Mouse (Mus musculus): ENCODE measurements around the gene Neu3. TPM values are rescaled to one million over a fixed set of nuclear protein-coding genes. Genes with fewer than 3 reads are reported as not detected.

Neu3 gene
- polyA plus RNA-seq, 1 experiment from 2014 or later = 1.8 TPM

- H3K27me3 ChIP-seq (ENCODE audit: control insufficient read depth, insufficient read depth, low read length) = no peaks in the 10 kb centered on the region
- H3K4me3 ChIP-seq (replicated peaks; ENCODE audit: low read depth, low read length) = no peak overlapping the region
- DNase-seq = no peak
- 82% methylated on average over 5 of the region's 5 CpGs for WGBS
- H3K27ac ChIP-seq (replicated peaks; ENCODE audit: low read depth, low read length) = no peak overlapping the region
- ATAC-seq (ENCODE audit: low FRiP score, low TSS enrichment) = no peak
- no peaks in the 10 kb centered on the region for H3K9me3 ChIP-seq (ENCODE audit: control insufficient read depth, low read length)
- H3K9ac ChIP-seq (replicated peaks; ENCODE audit: low read length) = no peak overlapping the region
- H3K4me2 ChIP-seq (ENCODE audit: low read length) = no peak overlapping the region
- H3K4me1 ChIP-seq (ENCODE audit: control insufficient read depth, insufficient read depth, low read length) = no peaks in the 10 kb centered on the region
- H3K36me3 ChIP-seq (ENCODE audit: control insufficient read depth, insufficient read depth, low read length) = no peaks in the 10 kb centered on the region
Measured at GRCm38 (mm10) chr7:99781385-99781784, 46.8 kb downstream of the Neu3 start.

DNA sequence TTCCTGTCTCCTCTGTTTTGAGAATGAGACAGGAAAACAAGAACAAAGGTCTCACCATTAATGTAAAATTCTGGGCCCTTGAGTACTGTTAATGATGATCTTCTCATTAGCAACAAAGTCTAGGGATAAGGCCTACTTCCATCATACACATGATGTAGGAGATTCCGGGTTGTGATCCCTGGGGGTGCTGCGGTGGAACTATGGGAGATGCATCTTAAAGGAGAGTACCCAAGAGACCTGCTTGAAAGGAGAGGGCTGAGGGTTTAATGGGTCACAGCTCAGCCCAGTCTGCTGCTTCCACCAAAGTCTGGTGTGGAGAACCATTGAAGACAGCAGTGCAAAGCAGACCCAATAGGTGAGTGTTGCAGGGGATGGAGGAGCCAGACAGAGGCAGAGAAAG, 65.0 kb downstream of the Neu3 start, which contains the start of gene Olfr521:
Olfr521 (plus strand) TSS at position 301 of the 400 bp plus-strand sequence.
- DNase-seq = no peak
- H3K9me3 ChIP-seq (ENCODE audit: control insufficient read depth, low read length) = peaks cover 9% of the 10 kb centered on the region; the same call in 1 of the 2 replicates
- H3K4me3 ChIP-seq (replicated peaks; ENCODE audit: low read depth, low read length) = no peak within 1 kb of the TSS
- no peak within 1 kb of the TSS for H3K27ac ChIP-seq (replicated peaks; ENCODE audit: low read depth, low read length)
- no peaks in the 10 kb centered on the region for H3K4me1 ChIP-seq (ENCODE audit: control insufficient read depth, insufficient read depth, low read length)
- no peaks in the 10 kb centered on the region for H3K27me3 ChIP-seq (ENCODE audit: control insufficient read depth, insufficient read depth, low read length)
- no peak within 1 kb of the TSS for H3K9ac ChIP-seq (replicated peaks; ENCODE audit: low read length)
- ATAC-seq (ENCODE audit: low FRiP score, low TSS enrichment) = no peak
- no peaks in the 10 kb centered on the region for H3K36me3 ChIP-seq (ENCODE audit: control insufficient read depth, insufficient read depth, low read length)
- 92% methylated on average over 2 of the region's 2 CpGs for WGBS
- no peak within 1 kb of the TSS for H3K4me2 ChIP-seq (ENCODE audit: low read length)

Other genes with a start within 250 kb of the Neu3 start
- gene Tpbgl, start 201.3 kb downstream of the Neu3 start, polyA plus RNA-seq (2014; fragmentation: Nextera tagmentation; extraction: Ambion mirVana) = 1.2 and 1.6 TPM in 2 replicates
- gene Slco2b1, start 117.1 kb downstream of the Neu3 start, polyA plus RNA-seq (2014; fragmentation: Nextera tagmentation; extraction: Ambion mirVana) = 2.5 and 4.7 TPM in 2 replicates
- gene Olfr520, start 98.1 kb downstream of the Neu3 start, polyA plus RNA-seq (2014; fragmentation: Nextera tagmentation; extraction: Ambion mirVana) = not detected in 2 replicates
- gene Olfr521, start 64.9 kb downstream of the Neu3 start, polyA plus RNA-seq (2014; fragmentation: Nextera tagmentation; extraction: Ambion mirVana) = not detected in 2 replicates
- gene Xrra1, start 30.7 kb upstream of the Neu3 start, polyA plus RNA-seq (2014; fragmentation: Nextera tagmentation; extraction: Ambion mirVana) = 1.0 and 1.2 TPM in 2 replicates
- gene Spcs2, start 35.0 kb upstream of the Neu3 start, polyA plus RNA-seq (2014; fragmentation: Nextera tagmentation; extraction: Ambion mirVana) = 285 and 286 TPM in 2 replicates
- gene Rnf169, start 152.0 kb upstream of the Neu3 start, polyA plus RNA-seq (2014; fragmentation: Nextera tagmentation; extraction: Ambion mirVana) = 6.4 and 6.7 TPM in 2 replicates
- not detected in 2 replicates for gene Chrdl2, start 177.8 kb upstream of the Neu3 start, polyA plus RNA-seq (2014; fragmentation: Nextera tagmentation; extraction: Ambion mirVana)